Mouse (Mus musculus): Measurements from ENCODE around the gene Tspan17. TPM values are rescaled to one million over a fixed set of nuclear protein-coding genes. Genes with fewer than 3 reads are reported as not detected.
"Not testable (repeated sequence)": the region's sequence is repeated elsewhere in the genome, so short reads cannot be mapped to it uniquely, and the experiment has no call there.

The Tspan17 gene
- total RNA-seq, 2 experiments from 2014 or later, result 27.8 to 28.0 TPM

DNA sequence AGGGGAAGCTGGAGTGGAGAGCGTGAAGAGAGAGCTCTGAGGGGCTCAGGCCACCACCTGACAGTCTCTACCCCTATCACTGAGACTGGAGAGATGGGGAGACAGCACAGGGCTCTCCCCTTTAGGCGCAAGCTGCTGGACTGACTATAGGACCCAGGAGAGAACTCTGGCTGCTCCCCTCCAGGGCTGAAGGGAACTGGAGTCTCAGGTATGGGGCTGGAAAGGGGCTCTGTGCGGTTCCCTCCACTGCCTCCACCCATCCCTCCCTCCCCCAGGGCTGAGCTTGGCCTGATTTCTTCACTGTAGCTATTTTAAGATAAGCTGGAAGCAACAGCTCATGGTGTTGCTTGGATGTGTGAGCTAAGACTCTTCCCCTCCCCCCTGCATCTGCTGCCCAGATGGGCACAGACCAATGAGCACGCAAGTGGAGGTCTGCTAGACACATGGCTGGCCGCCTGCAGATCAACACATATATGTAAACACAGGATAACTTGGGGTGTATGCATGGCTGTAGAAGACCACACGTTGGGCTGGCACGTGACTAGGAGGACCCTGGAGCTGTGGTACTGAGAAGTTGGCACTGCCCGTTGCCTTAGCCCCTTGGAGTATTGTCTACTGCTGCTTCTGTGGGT lies 28.9 kb upstream of the Tspan17 start:
- DNase-seq (ENCODE audit: low spot score in 2 of 2), result no peak

DNA sequence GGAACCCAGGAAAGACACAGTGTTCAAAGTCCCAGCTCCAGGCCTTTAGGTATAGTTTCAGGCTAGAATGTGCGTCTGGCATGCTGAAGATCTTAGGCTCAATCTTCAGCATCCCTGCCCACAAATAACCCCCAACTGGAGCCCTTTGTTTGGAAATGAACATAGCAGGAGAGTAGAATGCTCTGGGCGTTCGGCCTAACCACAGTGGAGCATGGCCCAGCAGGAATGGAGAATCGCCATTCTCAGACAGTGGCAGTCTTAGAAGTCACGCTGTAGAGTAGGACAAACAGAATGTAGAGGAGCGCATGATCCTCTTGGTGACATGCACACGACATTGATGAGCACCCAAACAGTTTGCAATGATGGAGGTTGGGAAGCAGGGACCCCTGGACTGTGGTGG lies 28.3 kb upstream of the Tspan17 start:
- DNase-seq (ENCODE audit: low spot score in 2 of 2), result no peak

DNA sequence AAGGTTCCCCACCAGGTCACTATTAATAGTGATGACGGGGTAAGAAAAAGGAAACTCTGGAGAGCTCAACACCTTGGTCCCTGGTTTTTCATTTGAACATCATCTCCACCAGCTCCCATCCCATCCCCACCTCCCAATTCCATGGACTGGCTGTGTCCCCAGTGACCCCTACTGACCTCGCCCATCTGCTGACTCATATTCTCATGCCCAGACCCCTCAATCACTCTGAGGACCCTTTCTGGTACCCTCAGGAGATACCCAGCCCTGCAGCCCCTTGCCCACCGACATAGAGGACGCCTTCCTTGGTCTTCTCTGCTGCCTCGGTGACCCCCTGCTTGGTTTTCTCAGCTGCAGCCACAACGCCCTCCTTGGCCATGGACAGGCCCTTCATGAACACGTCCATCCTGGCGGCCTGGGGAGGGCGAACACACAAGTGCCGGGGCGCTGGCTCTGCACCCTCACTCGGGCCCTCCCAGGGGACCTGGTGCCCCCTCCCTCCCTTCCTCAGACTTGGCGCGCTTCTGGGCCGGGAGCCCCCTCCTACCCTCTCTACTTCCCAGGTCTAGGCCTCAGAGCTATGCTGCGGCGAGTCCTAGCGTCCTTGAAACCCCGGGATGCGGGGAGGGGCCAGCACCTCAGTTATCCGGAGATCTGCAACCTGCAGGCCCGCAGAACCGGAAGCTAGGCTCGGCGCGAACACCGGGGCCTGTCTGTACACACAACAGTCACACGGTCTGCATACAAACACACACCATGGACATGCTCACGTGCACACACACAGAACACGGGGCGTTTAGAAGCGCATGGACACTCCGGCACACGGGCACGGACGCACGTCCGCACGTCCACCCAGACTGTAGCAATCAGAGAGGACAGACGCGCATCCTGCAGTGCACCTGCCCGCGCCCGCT lies 23.6 kb upstream of the Tspan17 start:
- DNase-seq (ENCODE audit: low spot score in 2 of 2), result no peak

- DNase-seq (ENCODE audit: low spot score in 2 of 2), result peak in 1 of 2 experiments; percentile 46
Observed at GRCm38 (mm10) chr13:54766192-54766768, 22.9 kb upstream of the Tspan17 start, which contains the start of gene Sncb. Gene Sncb (minus strand): TSS chr13:54766595.

GRCm38 (mm10) chr13:54767012-54767411 lies 22.2 kb upstream of the Tspan17 start:
- no peak for DNase-seq (ENCODE audit: low spot score in 2 of 2)

- DNase-seq (ENCODE audit: low spot score in 2 of 2), result no peak
Observed at GRCm38 (mm10) chr13:54780592-54780991, 8.6 kb upstream of the Tspan17 start.

- no peak for DNase-seq (ENCODE audit: low spot score in 2 of 2)
Observed at GRCm38 (mm10) chr13:54781086-54781485, 8.1 kb upstream of the Tspan17 start.

DNA sequence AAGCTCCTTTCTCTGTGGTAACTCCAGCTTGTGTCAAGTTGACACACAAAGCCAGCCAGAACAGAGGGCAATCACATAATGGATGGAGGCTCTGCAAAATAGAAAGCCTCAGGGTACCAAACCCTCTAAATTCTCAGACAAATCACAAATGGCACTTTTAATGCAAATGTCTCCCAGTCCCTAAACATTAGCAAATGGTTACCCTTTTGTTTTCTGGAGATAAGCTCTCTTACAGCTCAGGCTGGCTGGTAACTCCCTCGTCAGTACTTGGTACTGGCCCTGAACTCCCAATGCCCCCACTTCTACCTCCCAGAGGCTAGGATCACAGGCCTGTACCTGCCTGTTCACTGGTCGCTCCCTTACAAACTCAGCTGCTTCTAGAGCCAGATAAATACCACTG lies 5.9 kb upstream of the Tspan17 start:
- DNase-seq (ENCODE audit: low spot score in 2 of 2), result no peak

GRCm38 (mm10) chr13:54783698-54784097 lies 5.5 kb upstream of the Tspan17 start, which contains the start of gene Eif4e1b:
Gene Eif4e1b (plus strand): TSS chr13:54783998.
- no peak for DNase-seq (ENCODE audit: low spot score in 2 of 2)

- DNase-seq (ENCODE audit: low spot score in 2 of 2), result not testable (repeated sequence)
Observed at GRCm38 (mm10) chr13:54787591-54787990, 1.6 kb upstream of the Tspan17 start.

GRCm38 (mm10) chr13:54789561-54790397 lies 602 bp downstream of the Tspan17 start:
- peak in 1 of 2 experiments; percentile 43 for DNase-seq (ENCODE audit: low spot score in 2 of 2)

- DNase-seq (ENCODE audit: low spot score in 2 of 2), result no peak
Observed at GRCm38 (mm10) chr13:54792259-54793230, 3.4 kb downstream of the Tspan17 start.

- no peak for DNase-seq (ENCODE audit: low spot score in 2 of 2)
Observed at GRCm38 (mm10) chr13:54794002-54794577, 4.9 kb downstream of the Tspan17 start.

DNA sequence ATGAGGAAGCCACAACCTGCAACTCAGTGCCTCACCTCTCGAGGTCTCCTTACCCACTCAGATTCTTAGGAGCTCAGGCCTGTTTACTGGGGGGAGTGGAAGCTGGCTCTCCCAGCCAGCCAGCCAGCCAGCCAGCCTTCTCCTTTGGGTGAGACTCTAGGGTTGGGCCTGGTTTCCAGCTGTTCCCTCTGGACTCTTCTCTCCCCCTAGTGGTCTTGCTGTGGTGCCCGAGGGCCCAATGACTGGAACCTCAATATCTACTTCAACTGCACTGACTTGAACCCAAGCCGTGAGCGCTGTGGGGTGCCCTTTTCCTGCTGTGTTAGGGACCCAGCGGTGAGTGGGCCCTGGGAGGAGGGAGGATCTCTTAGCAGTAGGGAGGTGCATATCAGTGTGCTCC lies 5.7 kb downstream of the Tspan17 start:
- DNase-seq (ENCODE audit: low spot score in 2 of 2), result no peak

GRCm38 (mm10) chr13:54797356-54797755 lies 8.2 kb downstream of the Tspan17 start:
- DNase-seq (ENCODE audit: low spot score in 2 of 2), result no peak

DNA sequence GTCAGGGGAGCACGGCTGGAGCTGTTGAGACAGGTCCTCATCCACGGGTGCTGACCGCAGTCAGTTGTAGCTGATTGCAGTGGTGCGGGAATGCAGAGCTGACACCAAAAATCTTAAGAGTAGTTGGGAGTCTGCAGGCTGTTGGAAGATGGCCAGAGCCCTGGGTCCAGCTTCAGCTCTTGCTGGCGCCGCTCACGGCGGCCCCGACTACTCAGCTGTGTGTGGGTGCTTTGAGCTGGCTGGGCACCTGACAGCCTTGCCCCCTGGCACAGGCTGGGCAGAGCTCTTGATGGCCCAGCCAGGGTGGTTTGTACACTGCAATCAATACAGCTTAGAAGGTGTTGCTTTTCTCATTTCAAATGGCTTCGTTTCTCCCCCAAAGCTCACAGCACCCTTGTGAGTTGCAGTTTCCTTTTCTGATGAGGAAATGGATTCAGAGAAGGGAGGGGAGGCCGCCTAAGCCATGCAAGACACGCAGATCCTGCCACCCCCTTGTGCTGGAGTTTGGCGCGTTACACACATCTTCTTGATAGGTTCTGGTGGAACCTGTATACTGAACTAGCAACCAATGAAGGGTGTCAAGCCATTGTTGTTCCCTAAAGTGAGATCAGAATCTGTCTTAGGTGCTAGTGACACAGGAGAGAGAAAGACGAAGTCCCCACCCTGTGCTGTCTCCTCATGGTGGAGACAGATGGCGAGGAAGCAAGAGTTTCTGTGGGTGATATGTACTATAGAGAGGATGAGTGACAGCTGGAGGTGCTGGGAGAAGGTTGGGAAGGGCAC lies 8.9 kb downstream of the Tspan17 start:
- no peak for DNase-seq (ENCODE audit: low spot score in 2 of 2)

DNA sequence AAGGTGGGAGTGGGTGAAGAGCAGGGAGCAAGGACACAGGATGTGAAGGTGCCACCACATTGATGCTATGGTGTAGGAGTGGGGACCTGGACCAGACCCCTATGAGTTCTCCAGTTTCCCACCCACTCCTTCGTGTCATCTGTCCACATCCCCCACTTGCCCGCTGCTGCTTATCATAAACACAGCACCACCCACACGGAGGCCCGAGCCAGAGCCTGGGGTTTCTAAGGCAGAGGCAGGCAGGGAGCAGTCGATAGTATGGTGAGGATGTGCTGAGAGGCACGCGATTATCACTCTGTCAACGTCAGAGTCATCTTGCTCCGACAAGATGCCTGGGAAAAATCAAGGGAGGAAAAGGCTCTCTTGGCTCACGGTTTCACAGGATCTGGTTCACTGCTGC lies 9.6 kb downstream of the Tspan17 start:
- no peak for DNase-seq (ENCODE audit: low spot score in 2 of 2)

- DNase-seq (ENCODE audit: low spot score in 2 of 2), result peak; percentile 56 to 69
Observed at GRCm38 (mm10) chr13:54799701-54800100, 10.5 kb downstream of the Tspan17 start.

DNA sequence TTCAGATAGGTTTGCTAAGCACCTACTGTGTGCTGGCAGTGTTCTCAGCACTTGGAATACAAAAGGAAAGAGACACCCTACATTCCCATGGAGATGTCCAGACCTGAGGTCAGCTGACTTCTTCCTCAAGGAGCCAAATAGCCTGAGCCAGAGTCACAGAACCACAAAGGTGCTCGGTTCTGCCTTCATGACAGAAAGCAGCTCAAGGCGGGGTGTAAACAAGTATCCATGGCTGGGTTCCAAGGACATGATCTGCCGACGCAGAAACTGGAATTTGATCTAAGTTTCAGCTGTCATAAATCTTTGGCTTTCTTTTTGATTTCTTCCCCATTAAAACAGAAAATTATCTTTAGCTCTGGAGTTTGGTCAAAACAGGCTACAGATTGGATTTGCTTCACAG lies 11.0 kb downstream of the Tspan17 start:
- no peak for DNase-seq (ENCODE audit: low spot score in 2 of 2)

Data from gastrocnemius, postnatal 4 days (tissue).